Mouse (Mus musculus): Measurements from ENCODE around the gene Wdr47.
"Not testable (repeated sequence)": the region's sequence is repeated elsewhere in the genome, so short reads cannot be mapped to it uniquely, and the experiment has no call there.

Wdr47 gene

GRCm38 (mm10) chr3:108634761-108635160 is 43.7 kb downstream of the Wdr47 start:
- in situ Hi-C loops (cut with MseI, MboI) = no loop called here

GRCm38 (mm10) chr3:108639412-108639811 is 48.3 kb downstream of the Wdr47 start:
- in situ Hi-C loops (cut with MseI, MboI) = no loop called here

GRCm38 (mm10) chr3:108640998-108641397 is 49.9 kb downstream of the Wdr47 start:
- in situ Hi-C loops (cut with MseI, MboI) = no loop called here

GRCm38 (mm10) chr3:108644856-108645255 is 53.8 kb downstream of the Wdr47 start:
- in situ Hi-C loops (cut with MseI, MboI) = no loop called here

- in situ Hi-C loops (cut with MseI, MboI) = no loop called here
Observed at GRCm38 (mm10) chr3:108646036-108646435, 55.0 kb downstream of the Wdr47 start.

- in situ Hi-C loops (cut with MseI, MboI) = not testable (repeated sequence)
Observed at GRCm38 (mm10) chr3:108647681-108648080, 56.6 kb downstream of the Wdr47 start.

GRCm38 (mm10) chr3:108652866-108653642 is 62.0 kb downstream of the Wdr47 start:
- in situ Hi-C loops (cut with MseI, MboI) = no loop called here

- in situ Hi-C loops (cut with MseI, MboI) = no loop called here
Observed at GRCm38 (mm10) chr3:108653710-108654379, 62.8 kb downstream of the Wdr47 start, which contains the start of gene Clcc1. TSS of gene Clcc1 (plus strand) at chr3:108653913.

- in situ Hi-C loops (cut with MseI, MboI) = no loop called here
Observed at GRCm38 (mm10) chr3:108654566-108654965, 63.5 kb downstream of the Wdr47 start.

GRCm38 (mm10) chr3:108655486-108655885 is 64.4 kb downstream of the Wdr47 start:
- in situ Hi-C loops (cut with MseI, MboI) = no loop called here

- in situ Hi-C loops (cut with MseI, MboI) = no loop called here
Observed at GRCm38 (mm10) chr3:108658612-108659011, 67.5 kb downstream of the Wdr47 start.

- in situ Hi-C loops (cut with MseI, MboI) = no loop called here
Observed at GRCm38 (mm10) chr3:108660941-108661340, 69.9 kb downstream of the Wdr47 start.

GRCm38 (mm10) chr3:108676616-108677015 is 85.5 kb downstream of the Wdr47 start:
- in situ Hi-C loops (cut with MseI, MboI) = no loop called here

- in situ Hi-C loops (cut with MseI, MboI) = no loop called here
Observed at GRCm38 (mm10) chr3:108681004-108681403, 89.9 kb downstream of the Wdr47 start.

- in situ Hi-C loops (cut with MseI, MboI) = not testable (repeated sequence)
Observed at GRCm38 (mm10) chr3:108683597-108683996, 92.5 kb downstream of the Wdr47 start.

- in situ Hi-C loops (cut with MseI, MboI) = no loop called here
Observed at GRCm38 (mm10) chr3:108685701-108686100, 94.6 kb downstream of the Wdr47 start.

- in situ Hi-C loops (cut with MseI, MboI) = no loop called here
Observed at GRCm38 (mm10) chr3:108689015-108689441, 97.9 kb downstream of the Wdr47 start.

GRCm38 (mm10) chr3:108689446-108689845 is 98.4 kb downstream of the Wdr47 start:
- in situ Hi-C loops (cut with MseI, MboI) = no loop called here

- in situ Hi-C loops (cut with MseI, MboI) = no loop called here
Observed at GRCm38 (mm10) chr3:108689979-108690378, 98.9 kb downstream of the Wdr47 start.

GRCm38 (mm10) chr3:108694321-108694720 is 103.2 kb downstream of the Wdr47 start:
- in situ Hi-C loops (cut with MseI, MboI) = no loop called here

Measured in mouse trophoblast stem cell (cell line).